Mouse (Mus musculus) spleen, adult 2 months (tissue): ENCODE results near the gene 1700080O16Rik.

ENCODE experiments used
- CTCF ChIP-seq: fragments of 200-500 bp; IDR thresholded peaks from 2 replicates; pipeline ENCODE4 v1.5.1; 2011; ENCODE audit warnings: mild to moderate bottlenecking, inconsistent platforms; ENCODE audit not compliant: insufficient read depth, insufficient read length, insufficient replicate concordance; ENCODE audit errors: extremely low read depth
- POLR2A ChIP-seq: fragments of 200-500 bp; IDR thresholded peaks from 2 replicates; pipeline ENCODE4 v1.6.1; 2011; ENCODE audit warnings: low read depth, low read length, inconsistent platforms

GRCm38 (mm10) chrX:51938076-51938475 is 34.5 kb downstream of the 1700080O16Rik start:
- TF ChIP-seq CTCF (no peak), POLR2A (no peak)
